Mouse (Mus musculus): ENCODE results near the gene Prss50.

The Prss50 gene

DNA sequence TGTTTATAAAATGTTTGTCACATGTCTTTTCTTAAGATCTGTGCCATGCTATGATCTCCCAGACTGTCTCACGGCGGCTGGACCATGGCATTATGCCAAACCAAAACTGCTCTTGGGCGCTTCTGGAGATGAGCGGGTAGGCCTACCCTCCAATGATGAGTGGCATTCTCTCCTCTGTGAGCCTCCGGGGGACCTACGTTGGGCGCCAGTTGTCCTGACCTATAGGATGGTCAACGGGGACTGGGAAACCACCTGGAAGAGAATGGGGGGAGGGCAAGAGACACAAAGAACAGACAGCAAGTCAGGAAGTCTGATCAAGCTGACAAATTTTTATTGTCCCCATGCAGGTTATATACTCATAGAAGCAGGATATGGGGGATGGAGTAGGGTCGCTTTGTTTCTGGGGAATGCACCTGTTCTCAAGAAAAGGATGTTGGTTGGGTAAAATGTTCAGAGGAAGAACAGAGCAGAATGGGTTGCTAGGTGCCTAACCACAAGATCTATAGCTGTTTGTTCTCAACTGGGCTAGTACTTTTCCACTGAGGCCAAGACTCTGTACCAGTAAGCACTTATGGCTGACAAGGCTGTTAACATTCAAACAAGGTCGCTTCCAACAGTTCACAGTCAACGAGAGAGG, 49.6 kb downstream of the Prss50 start:
- DNase-seq (ENCODE audit: low read depth, low spot score), result no peak

GRCm38 (mm10) chr9:110907838-110908630, 50.3 kb downstream of the Prss50 start:
- no peak for DNase-seq (ENCODE audit: low read depth, low spot score)

GRCm38 (mm10) chr9:110908631-110909016, 50.9 kb downstream of the Prss50 start:
- DNase-seq (ENCODE audit: low read depth, low spot score), result no peak

- no peak for DNase-seq (ENCODE audit: low read depth, low spot score)
These were observed 51.7 kb downstream of the Prss50 start for GRCm38 (mm10) chr9:110909371-110909967.

All from R1 (cell line).